Mouse (Mus musculus) spleen, adult 18-20 months (tissue): Measurements from ENCODE around the gene Pirt.

Source experiments
- DNase-seq, 2 experiments: peaks; one replicate each; pipeline ENCODE4 v3.0.0; 2022; ENCODE audit warnings: mixed read lengths in 2 of 2

Pirt gene

DNA sequence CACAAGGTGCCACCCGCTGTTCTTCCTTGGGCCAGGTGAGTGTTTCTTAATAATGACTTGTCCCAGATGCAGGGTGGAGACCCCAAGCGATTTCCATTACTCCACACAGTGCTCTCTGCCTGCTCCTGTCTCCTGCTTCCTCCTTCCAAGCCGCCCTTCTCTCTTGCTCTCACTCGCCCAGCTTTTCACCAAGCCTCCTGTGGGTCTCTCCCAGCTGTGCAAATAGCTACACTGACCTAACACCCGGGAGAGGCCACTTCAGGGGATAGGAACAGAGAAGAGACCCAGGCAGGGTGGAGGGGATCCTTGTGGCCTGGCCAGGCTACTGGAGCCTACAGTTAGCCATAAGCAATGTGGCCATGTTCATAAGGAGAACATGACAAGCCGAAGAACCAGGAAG is 35.1 kb downstream of the Pirt start:
- no peak for DNase-seq

DNA sequence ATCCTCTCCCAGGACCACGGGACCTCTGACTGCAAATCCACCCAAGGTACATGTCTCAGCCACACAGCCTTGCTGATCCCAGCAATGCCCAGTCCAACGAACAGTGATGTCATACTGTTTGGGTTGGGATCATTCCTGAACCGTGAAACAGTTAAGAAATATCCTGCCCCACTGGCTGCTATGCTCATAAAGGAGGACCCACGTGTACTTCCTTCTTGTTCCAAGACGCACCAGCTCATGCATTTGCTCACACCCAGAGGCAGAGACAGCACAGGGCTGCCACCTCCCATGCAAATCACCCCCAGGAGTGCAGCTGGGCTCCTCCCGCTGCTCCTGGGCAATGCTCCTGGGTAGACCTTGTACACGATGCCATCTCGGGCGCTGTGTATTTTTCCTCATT is 44.5 kb downstream of the Pirt start, which contains the start of gene Tmem238l:
Gene Tmem238l, plus strand, starts transcription at position 336 of the 400 bp plus-strand sequence.
- no peak for DNase-seq

DNA sequence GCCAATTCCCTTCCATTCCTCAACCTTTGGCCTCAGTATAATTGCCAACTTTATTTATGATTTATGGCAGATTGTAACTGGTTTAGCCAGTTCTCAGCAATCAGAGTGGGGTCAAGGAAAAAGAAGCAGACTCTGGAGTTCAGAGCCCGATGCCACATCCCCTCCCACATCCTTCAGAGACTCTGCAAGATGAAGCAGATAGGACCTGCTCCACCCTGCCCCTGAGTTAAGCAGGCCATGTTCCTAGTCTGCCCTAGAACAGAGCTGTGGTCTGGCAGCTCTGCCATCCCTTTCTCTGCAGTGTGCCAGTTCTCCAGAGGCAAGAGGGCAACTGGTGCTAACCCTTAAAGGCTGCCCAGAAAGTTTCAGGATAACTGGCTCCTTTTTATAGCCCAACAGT is 49.0 kb downstream of the Pirt start:
- no peak for DNase-seq

DNA sequence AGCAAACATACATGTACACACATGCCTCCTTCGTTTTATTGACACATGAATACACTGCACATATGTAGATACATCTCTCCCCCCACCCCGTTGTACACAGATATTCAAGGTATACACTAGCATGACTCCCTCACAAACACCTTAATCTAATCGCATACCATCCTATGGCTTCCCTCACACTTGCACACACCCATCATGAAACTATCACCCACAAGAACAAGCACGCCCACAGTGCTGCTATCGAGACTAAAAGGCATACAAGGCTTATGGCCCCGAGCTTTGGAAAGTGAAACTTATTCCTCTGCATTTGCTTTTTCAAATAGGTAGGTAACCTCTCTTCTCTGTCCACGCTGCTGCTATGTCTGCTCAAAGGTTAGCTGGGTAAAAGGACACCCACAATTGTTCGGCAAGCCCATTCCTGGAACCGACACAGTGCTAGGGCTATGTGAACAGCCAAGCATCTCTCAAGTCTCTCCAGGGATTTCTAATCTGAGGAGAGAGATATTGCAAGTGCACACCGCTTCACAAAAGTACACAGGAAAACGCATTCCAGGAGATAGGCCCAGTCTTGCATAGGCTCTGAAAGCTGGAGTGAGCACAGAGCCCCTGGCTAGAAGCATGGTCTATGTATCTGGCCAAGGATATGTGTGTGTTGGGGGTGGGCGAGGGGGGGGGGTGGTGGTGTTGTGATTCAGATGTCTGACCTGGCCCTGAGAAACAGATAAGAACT is 49.8 kb downstream of the Pirt start:
- no peak for DNase-seq

DNA sequence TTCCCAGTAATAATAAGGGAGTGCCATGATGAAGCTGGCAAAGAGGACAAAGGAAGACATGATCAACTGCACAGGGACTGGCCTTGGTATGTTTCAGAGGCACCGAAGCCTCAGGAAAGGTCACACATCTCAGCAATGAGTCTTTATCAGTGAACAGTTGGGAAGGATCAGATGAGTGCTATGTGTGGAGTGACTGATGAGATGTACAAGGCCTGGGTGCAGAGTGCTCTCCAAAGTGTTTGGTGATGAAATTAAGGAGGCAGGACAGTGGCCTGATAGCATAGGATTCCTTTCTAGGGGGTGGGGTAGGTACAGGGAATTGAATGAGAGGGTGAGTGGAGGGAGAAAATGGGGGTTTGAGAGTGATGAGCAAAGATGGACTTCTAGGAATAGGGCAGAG is 51.7 kb downstream of the Pirt start:
- no peak for DNase-seq

DNA sequence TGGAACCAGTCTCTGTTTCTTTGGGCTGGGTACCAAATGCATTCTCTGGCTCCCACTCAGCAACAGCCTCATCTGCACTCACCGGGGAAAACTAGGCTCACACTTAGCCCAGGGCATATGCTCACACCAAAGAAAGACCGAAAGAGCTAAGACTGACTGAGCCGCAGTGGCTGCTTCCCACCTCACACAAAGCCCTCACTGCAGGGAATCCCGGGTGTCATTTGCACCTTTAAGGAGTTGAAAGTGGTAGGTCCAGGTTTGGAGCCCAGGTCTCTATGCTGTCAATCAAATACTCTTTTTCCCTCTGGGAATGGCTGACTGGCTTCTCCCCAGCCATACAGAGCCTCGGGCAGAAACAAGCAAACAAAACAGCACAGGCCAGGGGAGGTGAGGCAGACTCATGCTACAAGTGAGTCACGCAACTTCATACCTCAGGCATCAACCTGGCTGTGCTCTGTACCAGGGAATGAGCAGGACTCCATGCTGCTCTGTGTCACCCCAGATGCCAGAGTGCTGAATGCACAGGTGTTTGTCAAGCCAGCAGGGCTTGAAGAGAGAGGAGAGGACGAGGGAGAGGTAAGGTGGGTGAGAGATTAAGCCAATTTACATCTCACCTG is 54.8 kb downstream of the Pirt start:
- DNase-seq = no peak

DNA sequence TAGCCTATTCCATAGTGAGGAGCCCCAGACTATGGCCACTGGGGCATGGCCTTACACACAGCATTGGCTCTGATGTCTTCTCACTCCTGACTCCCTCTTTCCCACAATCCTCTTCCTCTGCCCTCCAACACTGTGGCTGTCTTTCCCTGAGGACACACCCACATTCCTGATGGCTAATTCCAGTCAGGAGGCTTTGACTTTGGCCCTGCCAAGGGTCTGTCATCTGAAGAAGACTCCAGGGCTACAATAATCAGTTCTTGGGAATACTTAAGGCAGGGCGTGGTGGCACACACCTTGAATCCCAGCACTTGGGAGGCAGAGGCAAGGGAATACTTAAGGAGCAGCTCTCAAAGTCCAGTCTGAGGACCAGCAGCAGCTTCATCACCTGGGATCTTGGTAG is 56.8 kb downstream of the Pirt start:
- DNase-seq = no peak

DNA sequence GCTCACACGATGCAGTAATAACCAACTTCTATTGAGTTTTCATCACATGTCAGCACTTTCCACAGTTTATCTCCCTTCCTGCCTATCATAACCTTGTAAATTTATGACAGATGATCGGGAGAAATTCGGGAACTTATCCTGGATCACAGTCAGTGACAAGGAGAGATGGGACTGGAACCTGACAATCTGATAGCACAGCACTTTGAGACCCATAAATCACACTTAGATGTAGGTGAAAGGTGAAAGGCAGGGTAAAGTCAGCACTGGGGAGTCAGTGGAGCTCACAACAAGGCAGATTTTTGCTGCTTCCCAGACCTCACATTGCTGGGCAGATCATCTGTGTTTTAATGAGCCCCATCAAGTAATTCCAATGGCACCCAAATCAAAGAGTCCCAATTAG is 61.7 kb downstream of the Pirt start:
- DNase-seq = no peak

DNA sequence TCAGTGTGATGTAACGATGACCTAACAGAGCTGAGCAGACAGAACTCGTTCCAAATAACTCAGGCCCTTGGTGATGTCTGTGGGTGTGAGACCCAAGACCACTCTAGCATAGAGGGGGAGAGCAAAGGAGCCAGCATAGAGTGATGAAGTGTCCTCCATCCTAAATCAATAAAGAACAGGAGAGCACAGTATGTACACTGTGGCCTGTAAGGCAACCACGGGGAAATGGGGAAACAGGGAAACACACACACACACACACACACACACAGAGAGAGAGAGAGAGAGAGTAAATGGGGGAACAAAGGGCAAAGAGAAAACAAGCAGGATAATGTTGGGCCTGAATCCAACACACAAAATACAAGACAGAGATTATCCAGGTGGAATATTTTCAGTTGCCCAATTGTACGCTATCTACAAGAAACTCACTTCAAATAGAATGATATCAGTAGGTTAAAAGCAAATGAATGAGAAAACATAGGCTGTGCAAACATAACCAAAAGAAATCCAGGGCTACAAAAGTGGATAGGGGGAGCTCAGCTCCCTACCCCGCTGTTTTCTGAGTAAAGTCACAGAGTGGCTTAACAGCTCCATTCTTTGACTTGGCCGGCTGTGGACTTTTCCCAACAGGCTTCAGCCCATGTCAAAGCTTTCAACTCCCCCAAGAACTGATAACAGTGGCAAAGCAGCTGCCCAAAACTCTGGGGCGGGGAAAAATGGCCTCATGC is 64.0 kb downstream of the Pirt start:
- no peak for DNase-seq
